Mouse (Mus musculus) heart, adult 2 months (tissue): ENCODE measurements around the gene Tnfaip8l2. TPM values are rescaled to one million over a fixed set of nuclear protein-coding genes. Genes with fewer than 3 reads are reported as not detected.

ENCODE experiments used
- DNase-seq, 2 experiments: peaks; one replicate each; pipeline ENCODE4 v3.0.0; 2021
- H3K27ac ChIP-seq: fragments of 200-600 bp; 2 replicates; pipeline ENCODE4 v1.8.1; 2022
- H3K27me3 ChIP-seq: fragments of 200-500 bp; 2 replicates; pipeline ENCODE4 v1.6.1; 2012; ENCODE audit warnings: mild to moderate bottlenecking, low read length, inconsistent platforms, mixed read lengths; ENCODE audit not compliant: control insufficient read depth, insufficient read depth
- H3K36me3 ChIP-seq: fragments of 200-500 bp; 2 replicates; pipeline ENCODE4 v1.6.1; 2012; ENCODE audit warnings: low read length, inconsistent platforms; ENCODE audit not compliant: control insufficient read depth, insufficient read depth
- H3K4me1 ChIP-seq: fragments of 200-500 bp; 2 replicates; pipeline ENCODE4 v1.6.1; 2011; ENCODE audit warnings: low read length; ENCODE audit not compliant: control insufficient read depth, insufficient read depth
- H3K4me3 ChIP-seq: fragments of 200-600 bp; 2 replicates; pipeline ENCODE4 v1.8.1; 2022
- H3K79me2 ChIP-seq: fragments of 200-500 bp; replicated peaks from 2 replicates; pipeline ENCODE4 v1.6.1; 2012; ENCODE audit warnings: mild to moderate bottlenecking, inconsistent platforms, low read length, moderate library complexity, mixed read lengths; ENCODE audit not compliant: control insufficient read depth, insufficient read depth
- H3K9ac ChIP-seq: fragments of 200-500 bp; 2 replicates; pipeline ENCODE4 v1.6.1; 2012; ENCODE audit warnings: low read depth, mild to moderate bottlenecking, control low read depth, inconsistent platforms, low read length, mixed read lengths
- CTCF ChIP-seq: fragments of 200-600 bp; IDR thresholded peaks from 2 replicates; pipeline ENCODE4 v1.8.1; 2022; ENCODE audit warnings: antibody characterized with exemption, mild to moderate bottlenecking, moderate library complexity
- EP300 ChIP-seq: fragments of 200-500 bp; IDR thresholded peaks from 2 replicates; pipeline ENCODE4 v1.6.1; 2011; ENCODE audit warnings: low read depth, low read length, control low read depth; ENCODE audit not compliant: insufficient read depth
- POLR2A ChIP-seq: fragments of 200-500 bp; IDR thresholded peaks from 2 replicates; pipeline ENCODE4 v1.6.1; 2011; ENCODE audit warnings: mild to moderate bottlenecking, low read depth, low read length, control low read depth; ENCODE audit not compliant: insufficient read depth
- WGBS: fragments of 180-500 bp; shearing (Covaris S2); methylation state at CpG from one replicate; pipeline ENCODE4 v1.1.7; 2018; 5-methylcytosine and 5-hydroxymethylcytosine counted together
- intact Hi-C: fragments of 180-260 bp; cut with DNase I; formaldehyde crosslinking; loops from one replicate; pipeline ENCODE4 v1.15.1; 2025
- microRNA-seq, 2 experiments: library from miRNA; unstranded; fragments of <30 nt; microRNA quantifications; one replicate each; pipeline ENCODE4 v1.2.0; 2021
- polyA plus RNA-seq: library from polyadenylated mRNA; depleted of rRNA; stranded (reverse); fragments of >200 nt; gene quantifications from 2 replicates; pipeline ENCODE4 v1.2.3, GENCODE M21; 2012; rRNA removed
- total RNA-seq, 2 experiments: library from RNA; stranded (reverse); gene quantifications; 2 replicates each; pipeline ENCODE4 v1.2.3; 2021

Gene Tnfaip8l2
- total and polyA plus RNA-seq, 3 experiments = 1.5 to 4.9 (median 2.1) TPM

DNA sequence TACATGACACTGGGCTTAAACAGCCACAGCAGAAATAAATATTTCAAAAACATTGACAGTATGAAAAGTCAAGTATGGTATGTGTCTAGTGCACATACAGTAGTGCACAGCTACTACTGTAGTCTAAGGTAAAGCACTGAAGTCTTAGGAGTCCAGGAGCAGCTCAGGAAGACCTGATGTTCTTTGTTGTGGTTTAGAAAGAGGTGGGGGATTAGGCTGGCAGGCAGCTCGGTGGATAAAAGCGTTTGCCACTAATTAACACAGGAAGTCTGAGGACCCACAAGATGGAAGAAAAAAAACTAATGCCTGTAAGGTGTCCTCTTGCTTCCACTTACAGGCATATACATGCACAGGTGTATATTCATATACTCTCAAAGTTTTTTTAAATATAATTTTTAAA is 41.3 kb downstream of the Tnfaip8l2 start:
- no peaks in the 10 kb centered on the region for H3K27me3 ChIP-seq
- WGBS = 13% methylated on average over 2 of the region's 2 CpGs
- no peak for TF ChIP-seq CTCF
- TF ChIP-seq POLR2A = no peak
- no peak for TF ChIP-seq EP300
- no peak overlapping the region for H3K9ac ChIP-seq
- H3K36me3 ChIP-seq = peaks cover 17% of the 10 kb centered on the region
- intact Hi-C loops = no loop called here
- no peak overlapping the region for H3K27ac ChIP-seq
- H3K4me1 ChIP-seq = peaks cover 1% of the 10 kb centered on the region
- H3K79me2 ChIP-seq = peaks cover 9% of the 10 kb centered on the region
- H3K4me3 ChIP-seq = no peak overlapping the region
- no peak for DNase-seq

Small RNA genes lying within 50 kb of the gene (microRNA-seq; reads per million reads assigned to microRNA genes)
- gene Mir8099-1 = 0 reads per million in 2 experiments

Other genes with a start within 250 kb of the Tnfaip8l2 start
- gene Selenbp1, start 209.3 kb downstream of the Tnfaip8l2 start, total RNA-seq = 100 to 1,000 TPM; 100 to 122 TPM
- gene Selenbp1, start 209.3 kb downstream of the Tnfaip8l2 start, polyA plus RNA-seq = 190 and 223 TPM in 2 replicates
- 1 to 10 TPM; 6.6 to 8.0 TPM for gene Rfx5, start 188.3 kb downstream of the Tnfaip8l2 start, total RNA-seq
- gene Rfx5, start 188.3 kb downstream of the Tnfaip8l2 start, polyA plus RNA-seq = 5.6 and 7.1 TPM in 2 replicates
- gene Pi4kb, start 167.6 kb downstream of the Tnfaip8l2 start, total RNA-seq = 10 to 100 TPM; 25.8 to 29.5 TPM
- 18.7 and 28.7 TPM in 2 replicates for gene Pi4kb, start 167.6 kb downstream of the Tnfaip8l2 start, polyA plus RNA-seq
- 10 to 100 TPM; 11.0 to 13.5 TPM for gene Zfp687, start 126.9 kb downstream of the Tnfaip8l2 start, total RNA-seq
- gene Zfp687, start 126.9 kb downstream of the Tnfaip8l2 start, polyA plus RNA-seq = 10.6 and 10.9 TPM in 2 replicates
- gene Psmd4, start 99.7 kb downstream of the Tnfaip8l2 start, total RNA-seq = 100 to 1,000 TPM; 121 to 140 TPM
- gene Psmd4, start 99.7 kb downstream of the Tnfaip8l2 start, polyA plus RNA-seq = 119 and 144 TPM in 2 replicates
- 10 to 100 TPM; 15.8 to 16.8 TPM for gene Pip5k1a, start 35.4 kb downstream of the Tnfaip8l2 start, total RNA-seq
- 11.8 and 17.9 TPM in 2 replicates for gene Pip5k1a, start 35.4 kb downstream of the Tnfaip8l2 start, polyA plus RNA-seq
- 10 to 100 TPM; 31.8 to 36.5 TPM for gene Vps72, start 31.3 kb downstream of the Tnfaip8l2 start, total RNA-seq
- 34.5 and 39.2 TPM in 2 replicates for gene Vps72, start 31.3 kb downstream of the Tnfaip8l2 start, polyA plus RNA-seq
- 10 to 100 TPM; 22.6 to 30.9 TPM for gene Tmod4, start 17.9 kb downstream of the Tnfaip8l2 start, total RNA-seq
- 23.3 and 25.6 TPM in 2 replicates for gene Tmod4, start 17.9 kb downstream of the Tnfaip8l2 start, polyA plus RNA-seq
- 10 to 100 TPM; 28.3 to 32.1 TPM for gene Scnm1, start 8.3 kb downstream of the Tnfaip8l2 start, total RNA-seq
- 46.8 and 67.9 TPM in 2 replicates for gene Scnm1, start 8.3 kb downstream of the Tnfaip8l2 start, polyA plus RNA-seq
- 1 to 10 TPM; 4.5 to 6.3 TPM for gene Lysmd1, start 8.3 kb downstream of the Tnfaip8l2 start, total RNA-seq
- 5.8 and 7.8 TPM in 2 replicates for gene Lysmd1, start 8.3 kb downstream of the Tnfaip8l2 start, polyA plus RNA-seq
- 1 to 10 TPM; 3.8 to 3.9 TPM for gene Sema6c, start 18.1 kb upstream of the Tnfaip8l2 start, total RNA-seq
- 16.9 and 21.1 TPM in 2 replicates for gene Sema6c, start 18.1 kb upstream of the Tnfaip8l2 start, polyA plus RNA-seq
- 10 to 100 TPM; 13.5 to 14.1 TPM for gene Gabpb2, start 75.6 kb upstream of the Tnfaip8l2 start, total RNA-seq
- 8.6 and 15.8 TPM in 2 replicates for gene Gabpb2, start 75.6 kb upstream of the Tnfaip8l2 start, polyA plus RNA-seq
- gene Cdc42se1, start 86.4 kb upstream of the Tnfaip8l2 start, total RNA-seq = 10 to 100 TPM; 16.8 to 18.9 TPM
- 19.0 and 24.2 TPM in 2 replicates for gene Cdc42se1, start 86.4 kb upstream of the Tnfaip8l2 start, polyA plus RNA-seq
- 1 to 10 TPM; 5.6 to 6.9 TPM for gene Mllt11, start 89.8 kb upstream of the Tnfaip8l2 start, total RNA-seq
- gene Mllt11, start 89.8 kb upstream of the Tnfaip8l2 start, polyA plus RNA-seq = 13.7 and 23.9 TPM in 2 replicates
- gene Gm128, start 99.2 kb upstream of the Tnfaip8l2 start, total RNA-seq = not detected
- 0.16 and 0.26 TPM in 2 replicates for gene Gm128, start 99.2 kb upstream of the Tnfaip8l2 start, polyA plus RNA-seq
- not detected for gene Bnipl, start 108.8 kb upstream of the Tnfaip8l2 start, total RNA-seq
- 0.12 and 0.25 TPM in 2 replicates for gene Bnipl, start 108.8 kb upstream of the Tnfaip8l2 start, polyA plus RNA-seq
- gene Mindy1, start 139.0 kb upstream of the Tnfaip8l2 start, total RNA-seq = 10 to 100 TPM; 17.5 to 21.3 TPM
- gene Mindy1, start 139.0 kb upstream of the Tnfaip8l2 start, polyA plus RNA-seq = 32.2 and 36.9 TPM in 2 replicates
- gene Prune1, start 139.7 kb upstream of the Tnfaip8l2 start, total RNA-seq = 10 to 100 TPM; 23.4 to 26.1 TPM
- gene Prune1, start 139.7 kb upstream of the Tnfaip8l2 start, polyA plus RNA-seq = 28.4 and 45.8 TPM in 2 replicates
- gene Anxa9, start 164.8 kb upstream of the Tnfaip8l2 start, total RNA-seq = under 1 TPM; 0.59 to 0.68 TPM
- 1.1 and 1.6 TPM in 2 replicates for gene Anxa9, start 164.8 kb upstream of the Tnfaip8l2 start, polyA plus RNA-seq
- 10 to 100 TPM; 35.3 to 39.3 TPM for gene Cers2, start 172.4 kb upstream of the Tnfaip8l2 start, total RNA-seq
- gene Cers2, start 172.4 kb upstream of the Tnfaip8l2 start, polyA plus RNA-seq = 65.6 and 69.1 TPM in 2 replicates
- gene Setdb1, start 214.8 kb upstream of the Tnfaip8l2 start, total RNA-seq = 10 to 100 TPM; 10.4 to 12.2 TPM
- gene Setdb1, start 214.8 kb upstream of the Tnfaip8l2 start, polyA plus RNA-seq = 8.0 and 12.6 TPM in 2 replicates